Mouse (Mus musculus): Measurements from ENCODE around the gene Mogat2. TPM values are rescaled to one million over a fixed set of nuclear protein-coding genes. Genes with fewer than 3 reads are reported as not detected.

The Mogat2 gene
- total RNA-seq (2021), result under 1 TPM in 1 of 2 experiments, not detected in 1; 0.39 TPM
- long read RNA-seq, experiment 1, result 0 reads
- long read RNA-seq, experiment 2, partial matches to known transcripts, result 1 of 6 reads
- long read RNA-seq, experiment 2, other reads (novel, unspliced or antisense), result 1 of 6 reads

GRCm38 (mm10) chr7:99238417-99238816 lies at the start of gene Mogat2:
TSS of gene Mogat2 (minus strand) at chr7:99238619.
- no peak for DNase-seq

- DNase-seq, result no peak
These were observed 48.9 kb upstream of the Mogat2 start for GRCm38 (mm10) chr7:99287287-99287686.

- no peak for DNase-seq
These were observed 41.2 kb upstream of the Mogat2 start for GRCm38 (mm10) chr7:99279586-99279985.

GRCm38 (mm10) chr7:99278309-99278708 lies 39.9 kb upstream of the Mogat2 start:
- DNase-seq, result no peak

GRCm38 (mm10) chr7:99276679-99277078 lies 38.3 kb upstream of the Mogat2 start:
- no peak for DNase-seq

GRCm38 (mm10) chr7:99275131-99275530 lies 36.7 kb upstream of the Mogat2 start:
- DNase-seq, result no peak

GRCm38 (mm10) chr7:99271630-99272029 lies 33.2 kb upstream of the Mogat2 start:
- no peak for DNase-seq

GRCm38 (mm10) chr7:99268951-99269945 lies 30.8 kb upstream of the Mogat2 start:
- DNase-seq, result peak; percentile 22

- DNase-seq, result no peak
These were observed 30.1 kb upstream of the Mogat2 start for GRCm38 (mm10) chr7:99268506-99268900.

- DNase-seq, result peak; percentile 71
These were observed 29.6 kb upstream of the Mogat2 start for GRCm38 (mm10) chr7:99267897-99268505.

GRCm38 (mm10) chr7:99267251-99267896 lies 29.0 kb upstream of the Mogat2 start, which contains the start of gene Map6:
TSS of gene Map6 (plus strand) at chr7:99267447.
- no peak for DNase-seq

GRCm38 (mm10) chr7:99264597-99264996 lies 26.2 kb upstream of the Mogat2 start:
- DNase-seq, result no peak

- DNase-seq, result no peak
These were observed 25.1 kb upstream of the Mogat2 start for GRCm38 (mm10) chr7:99263509-99263908.

GRCm38 (mm10) chr7:99261900-99262299 lies 23.5 kb upstream of the Mogat2 start:
- no peak for DNase-seq

GRCm38 (mm10) chr7:99255006-99255405 lies 16.6 kb upstream of the Mogat2 start:
- DNase-seq, result no peak

GRCm38 (mm10) chr7:99250386-99250785 lies 12.0 kb upstream of the Mogat2 start:
- no peak for DNase-seq

- DNase-seq, result peak; percentile 50
These were observed 11.1 kb upstream of the Mogat2 start for GRCm38 (mm10) chr7:99249582-99249911.

- peak; percentile 16 for DNase-seq
These were observed 10.6 kb upstream of the Mogat2 start for GRCm38 (mm10) chr7:99248906-99249581.

- DNase-seq, result no peak
These were observed 9.8 kb upstream of the Mogat2 start for GRCm38 (mm10) chr7:99248157-99248742.

GRCm38 (mm10) chr7:99242097-99242496 lies 3.7 kb upstream of the Mogat2 start:
- DNase-seq, result no peak

GRCm38 (mm10) chr7:99236888-99237660 lies 1.3 kb downstream of the Mogat2 start:
- DNase-seq, result no peak

Data from adrenal gland, postnatal 10 days (tissue).